In genomic region chr6:81987580-81987979, GRCm38 (mm10) we compare ENCODE assay signal across 9 mouse cellular contexts. TPM values are rescaled to one million over a fixed set of nuclear protein-coding genes. Genes with fewer than 3 reads are reported as not detected.
A peak's percentile ranks its signal among the peaks of the same experiment; 100 is the strongest.
DNase-seq lines count a peak whose midpoint lies in the region; TF ChIP-seq lines count a peak whose summit lies in the region.
"Had no signal": no experiment of that assay in that cellular context is flagged by ENCODE, and none has a peak within 500 bp of the region (broad histone marks: within the 10 kb centered on the region; RNA-seq: fewer than 3 reads in every experiment).

No protein-coding gene starts in this region.

- no peaks in the 10 kb centered on the region for H3K9me3 ChIP-seq in heart, embryonic 10.5 days
- H3K9me3 ChIP-seq: heart, embryonic 15.5 days had no signal

- peaks cover 11% of the 10 kb centered on the region for H3K27me3 ChIP-seq in heart, embryonic 10.5 days (ENCODE audit: insufficient read depth, poor library complexity, severe bottlenecking)
- H3K27me3 ChIP-seq: heart, embryonic 15.5 days had no signal

- peak; percentile 23 to 27 for DNase-seq in cerebellum, adult 18-20 months
- no peak for DNase-seq in cerebellum, adult 8-10 months
- peak; percentile 47 for DNase-seq in testis, postnatal 10 days (ENCODE audit: low spot score)
- no peak for DNase-seq in testis, postnatal 14 days (ENCODE audit: low spot score)
- peak; percentile 35 to 66 for DNase-seq in layer of hippocampus, adult 2 months (ENCODE audit: low spot score in 2 of 2)
- peak; percentile 23 for DNase-seq in lung, postnatal 25 days (ENCODE audit: low spot score)
- DNase-seq in thymus, postnatal 25 days, result no peak
- no peak for DNase-seq in heart, embryonic 10.5 days (ENCODE audit: low spot score)

- 62% methylated on average over 3 of the region's 3 CpGs for WGBS in heart, embryonic 10.5 days

- peaks cover 13% of the 10 kb centered on the region for H3K4me1 ChIP-seq in heart, embryonic 10.5 days

- no peak for TF ChIP-seq CTCF in layer of hippocampus, adult 2 months (conservative IDR thresholded peaks at IDR 0.05)

- H3K4me3 ChIP-seq in layer of hippocampus, adult 2 months, result no peak overlapping the region
- no peak overlapping the region for H3K4me3 ChIP-seq in heart, embryonic 10.5 days
- H3K4me3 ChIP-seq: heart, embryonic 15.5 days had no signal

- peak overlapping the region; percentile 85 for H3K27ac ChIP-seq in layer of hippocampus, adult 2 months
- H3K27ac ChIP-seq in heart, embryonic 10.5 days, result no peak overlapping the region
- H3K27ac ChIP-seq: heart, embryonic 15.5 days had no signal

- no peaks in the 10 kb centered on the region for H3K36me3 ChIP-seq in heart, embryonic 10.5 days
- H3K36me3 ChIP-seq: heart, embryonic 15.5 days had no signal

RNA-seq across cellular contexts. Expression of gene Mrpl19, which starts 21.8 kb away (rescaled TPM):
- total RNA-seq in layer of hippocampus, adult 2 months (2021), result 10 to 100 TPM; 33.2 to 35.3 TPM
- polyA plus RNA-seq in heart, embryonic 10.5 days (2016; fragmentation: Nextera tagmentation; extraction: Ambion mirVana), result 75.8 and 83.3 TPM in 2 replicates

RNA-seq across cellular contexts. Expression of gene Eva1a, which starts 53.3 kb away (rescaled TPM):
- total RNA-seq in layer of hippocampus, adult 2 months (2021), result 10 to 100 TPM; 15.3 to 16.8 TPM
- polyA plus RNA-seq in heart, embryonic 10.5 days (2016; fragmentation: Nextera tagmentation; extraction: Ambion mirVana), result 3.7 and 5.8 TPM in 2 replicates

Comparison
In these comparisons a context has a peak if more than half of its experiments do, and no peak if none do; other contexts are left out.
1. DNase-seq: peak in cerebellum, adult 18-20 months (2 of 2), testis, postnatal 10 days (single experiment), layer of hippocampus, adult 2 months (2 of 2) and lung, postnatal 25 days (single experiment); none in cerebellum, adult 8-10 months (single experiment), testis, postnatal 14 days (single experiment), thymus, postnatal 25 days (single experiment) and heart, embryonic 10.5 days (single experiment).